Mouse (Mus musculus): ENCODE results near the gene Rab3gap1. TPM values are rescaled to one million over a fixed set of nuclear protein-coding genes. Genes with fewer than 3 reads are reported as not detected.
"Not testable (repeated sequence)": the region's sequence is repeated elsewhere in the genome, so short reads cannot be mapped to it uniquely, and the experiment has no call there.

Gene Rab3gap1
- polyA plus RNA-seq, 1 experiment from 2014 or later: 9.1 TPM

DNA sequence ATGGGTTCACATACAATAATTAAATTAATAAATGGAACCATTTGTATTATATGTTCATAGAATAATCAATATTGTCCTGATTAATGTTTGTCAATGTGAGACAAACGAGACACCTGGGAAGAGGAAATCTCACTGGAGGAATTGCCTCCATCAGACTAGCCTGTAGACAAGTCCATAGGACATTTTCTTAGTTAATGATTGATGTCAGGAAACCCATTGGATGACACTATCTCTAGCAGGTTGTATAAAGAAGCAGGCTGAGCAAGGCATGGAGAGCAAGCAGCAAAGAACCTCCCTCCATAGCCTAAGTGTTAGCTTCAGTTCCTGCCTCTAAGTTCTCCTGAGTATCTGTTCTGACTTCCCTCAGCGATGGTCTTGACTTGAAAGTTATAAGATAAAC is 64.8 kb downstream of the Rab3gap1 start:
- Histone ChIP-seq H3K9ac (no peak overlapping the region), H3K9me3 (replicated peaks) (no peaks in the 10 kb centered on the region), H3K4me1 (replicated peaks) (no peaks in the 10 kb centered on the region), H3K4me3 (replicated peaks) (no peak overlapping the region), H3K36me3 (peaks cover 62% of the 10 kb centered on the region), H3K27ac (no peak overlapping the region), H3K27me3 (no peaks in the 10 kb centered on the region), H3K4me2 (no peak overlapping the region)
- DNase-seq (no peak), ATAC-seq (ENCODE audit: low read depth) (peak; percentile 58; the same call in 1 of the 2 replicates)
- 80% methylated on average over 2 of the region's 2 CpGs for WGBS (ENCODE audit: insufficient replicate concordance)

DNA sequence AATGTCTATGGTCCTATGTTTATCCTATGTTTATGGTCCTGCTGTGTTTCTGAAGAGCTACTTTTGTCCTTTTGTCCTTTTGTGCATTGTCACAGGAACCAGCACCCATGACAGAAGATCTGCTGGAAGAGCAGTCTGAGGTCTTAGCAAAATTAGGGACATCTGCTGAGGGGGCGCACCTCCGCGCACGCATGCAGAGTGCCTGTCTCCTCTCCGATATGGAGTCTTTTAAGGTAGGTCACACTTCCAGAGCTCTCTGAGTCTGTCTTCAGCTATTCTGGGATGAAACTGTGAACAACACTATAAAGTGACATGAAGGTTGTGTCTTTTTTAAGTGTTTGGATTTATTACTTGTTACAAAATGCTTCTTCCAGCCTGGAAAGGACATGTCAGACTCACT is 65.7 kb downstream of the Rab3gap1 start:
- Histone ChIP-seq H3K4me2 (no peak overlapping the region), H3K27me3 (no peaks in the 10 kb centered on the region), H3K4me1 (replicated peaks) (no peaks in the 10 kb centered on the region), H3K27ac (no peak overlapping the region), H3K4me3 (replicated peaks) (no peak overlapping the region), H3K9ac (no peak overlapping the region), H3K36me3 (peaks cover 67% of the 10 kb centered on the region), H3K9me3 (replicated peaks) (no peaks in the 10 kb centered on the region)
- 88% methylated on average over 5 of the region's 5 CpGs for WGBS (ENCODE audit: insufficient replicate concordance)
- ATAC-seq (ENCODE audit: low read depth) (no peak), DNase-seq (no peak)

DNA sequence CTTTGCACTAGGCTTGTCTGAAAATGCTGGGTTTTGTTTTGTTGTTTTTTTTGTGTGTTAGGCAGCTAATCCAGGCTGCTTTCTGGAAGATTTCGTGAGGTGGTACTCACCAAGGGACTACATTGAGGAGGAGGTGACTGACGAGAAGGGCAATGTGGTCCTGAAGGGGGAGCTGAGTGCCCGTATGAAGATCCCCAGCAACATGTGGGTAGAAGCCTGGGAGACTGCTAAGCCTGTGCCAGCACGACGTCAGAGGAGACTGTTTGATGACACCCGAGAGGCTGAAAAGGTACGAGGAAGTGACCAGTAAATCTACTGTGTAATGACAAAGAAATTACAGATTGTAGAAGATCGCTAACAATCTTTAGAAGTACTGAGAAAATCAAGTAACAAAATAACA is 68.7 kb downstream of the Rab3gap1 start:
- WGBS (ENCODE audit: insufficient replicate concordance): 79% methylated on average over 8 of the region's 8 CpGs
- Histone ChIP-seq H3K4me2 (no peak overlapping the region), H3K9me3 (replicated peaks) (no peaks in the 10 kb centered on the region), H3K27ac (no peak overlapping the region), H3K27me3 (no peaks in the 10 kb centered on the region), H3K36me3 (peaks cover 77% of the 10 kb centered on the region), H3K9ac (no peak overlapping the region), H3K4me1 (replicated peaks) (no peaks in the 10 kb centered on the region), H3K4me3 (replicated peaks) (no peak overlapping the region)
- ATAC-seq (ENCODE audit: low read depth) (no peak), DNase-seq (no peak)

DNA sequence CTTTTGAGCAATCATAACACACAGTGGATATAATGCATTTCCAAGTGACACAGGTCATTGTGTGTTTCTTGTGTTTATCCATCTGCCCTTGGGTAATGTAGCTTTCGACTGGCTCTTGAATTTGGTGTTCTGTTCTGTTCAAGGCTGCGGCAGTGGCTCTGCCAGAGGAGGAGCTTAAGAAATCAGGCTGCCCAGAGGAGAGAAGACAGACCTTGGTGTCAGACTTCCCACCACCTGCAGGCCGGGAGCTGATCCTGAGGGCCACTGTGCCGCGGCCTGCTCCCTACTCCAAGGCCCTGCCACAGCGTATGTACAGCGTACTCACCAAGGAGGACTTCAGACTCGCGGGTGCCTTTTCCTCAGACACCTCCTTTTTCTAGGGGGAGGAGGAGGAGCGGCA is 73.7 kb downstream of the Rab3gap1 start:
- H3K36me3 ChIP-seq: peaks cover 69% of the 10 kb centered on the region

GRCm38 (mm10) chr1:127943516-127943915 is 74.9 kb downstream of the Rab3gap1 start:
- H3K27me3 ChIP-seq: no peaks in the 10 kb centered on the region
- ATAC-seq (ENCODE audit: low read depth) (peak; percentile 55), DNase-seq (no peak)
- H3K9ac ChIP-seq: no peak overlapping the region
- no peak overlapping the region for H3K4me3 ChIP-seq (replicated peaks)
- 0 out of 2 replicates have a peak, but pooled peaks cover 5% of the 10 kb centered on the region for H3K4me1 ChIP-seq (replicated peaks)
- H3K27ac ChIP-seq: no peak overlapping the region
- no peak overlapping the region for H3K4me2 ChIP-seq
- 63% methylated on average over 6 of the region's 6 CpGs for WGBS (ENCODE audit: insufficient replicate concordance)
- H3K9me3 ChIP-seq (replicated peaks): no peaks in the 10 kb centered on the region
- H3K36me3 ChIP-seq: peaks cover 64% of the 10 kb centered on the region

More for the DNA sequence above, 73.7 kb downstream of the Rab3gap1 start:
- 88% methylated on average over 10 of the region's 10 CpGs for WGBS (ENCODE audit: insufficient replicate concordance)
- no peak overlapping the region for H3K9ac ChIP-seq
- H3K4me1 ChIP-seq (replicated peaks): 0 out of 2 replicates have a peak, but pooled peaks cover 5% of the 10 kb centered on the region
- H3K4me2 ChIP-seq: no peak overlapping the region
- H3K27ac ChIP-seq: no peak overlapping the region
- H3K27me3 ChIP-seq: no peaks in the 10 kb centered on the region
- H3K9me3 ChIP-seq (replicated peaks): no peaks in the 10 kb centered on the region
- ATAC-seq (ENCODE audit: low read depth) (no peak), DNase-seq (no peak)
- no peak overlapping the region for H3K4me3 ChIP-seq (replicated peaks)

DNA sequence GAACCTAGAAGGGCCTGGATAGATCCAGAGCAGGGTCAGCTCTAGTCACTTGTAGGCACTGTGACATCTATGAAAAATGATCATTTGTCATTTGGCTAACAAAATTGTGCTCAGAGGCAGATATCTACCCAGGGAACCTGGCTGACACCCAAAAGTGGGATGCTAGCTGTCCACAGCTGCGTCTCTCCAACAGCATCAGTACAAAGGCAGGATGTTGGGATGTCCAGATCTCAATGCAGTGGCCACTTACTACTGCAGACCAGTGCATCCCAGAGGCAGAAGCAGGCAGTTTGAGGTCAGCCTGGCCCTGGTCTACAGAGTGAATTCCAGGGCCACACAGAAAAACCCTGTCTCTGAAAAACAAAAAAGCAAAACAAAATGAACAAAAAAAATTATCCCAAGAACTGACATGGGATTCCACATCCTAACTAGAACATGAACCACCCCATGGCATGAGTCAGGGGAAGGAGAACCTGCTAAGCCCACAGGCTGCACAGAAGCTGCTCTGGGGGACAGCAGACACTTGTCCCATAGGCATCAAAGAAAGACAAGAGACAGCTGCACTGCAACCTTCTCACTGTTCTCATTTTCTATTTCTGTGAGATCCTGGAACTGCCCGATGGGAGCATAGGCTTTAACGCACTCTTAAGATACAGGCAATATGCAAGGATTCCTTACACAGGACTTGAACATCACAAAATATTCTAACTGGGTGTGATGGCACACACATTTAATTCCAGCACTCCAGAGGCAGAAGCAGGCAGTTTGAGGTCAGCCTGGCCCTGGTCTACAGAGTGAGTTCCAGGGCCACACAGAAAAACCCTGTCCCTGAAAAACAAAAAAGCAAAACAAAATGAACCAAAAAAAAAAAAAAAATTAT is 77.4 kb downstream of the Rab3gap1 start:
- H3K27me3 ChIP-seq: no peaks in the 10 kb centered on the region
- ATAC-seq (ENCODE audit: low read depth): no peak
- H3K36me3 ChIP-seq: peaks cover 39% of the 10 kb centered on the region
- DNase-seq: no peak
- WGBS (ENCODE audit: insufficient replicate concordance): 82% methylated on average over 3 of the region's 3 CpGs
- H3K4me3 ChIP-seq (replicated peaks): no peak overlapping the region
- no peaks in the 10 kb centered on the region for H3K9me3 ChIP-seq (replicated peaks)
- H3K9ac ChIP-seq: no peak overlapping the region
- 0 out of 2 replicates have a peak, but pooled peaks cover 5% of the 10 kb centered on the region for H3K4me1 ChIP-seq (replicated peaks)
- no peak overlapping the region for H3K27ac ChIP-seq
- no peak overlapping the region for H3K4me2 ChIP-seq

- ATAC-seq (ENCODE audit: low read depth): no peak
- DNase-seq: no peak
- Histone ChIP-seq H3K27ac (no peak overlapping the region), H3K36me3 (peaks cover 32% of the 10 kb centered on the region), H3K9me3 (replicated peaks) (no peaks in the 10 kb centered on the region), H3K27me3 (no peaks in the 10 kb centered on the region), H3K9ac (no peak overlapping the region), H3K4me2 (no peak overlapping the region), H3K4me1 (replicated peaks) (0 out of 2 replicates have a peak, but pooled peaks cover 5% of the 10 kb centered on the region), H3K4me3 (replicated peaks) (no peak overlapping the region)
- 83% methylated on average over 5 of the region's 5 CpGs for WGBS (ENCODE audit: insufficient replicate concordance)
These were observed 78.2 kb downstream of the Rab3gap1 start for GRCm38 (mm10) chr1:127946615-127947249.

- no peak overlapping the region for H3K27ac ChIP-seq
- peaks cover 18% of the 10 kb centered on the region for H3K36me3 ChIP-seq
- no peaks in the 10 kb centered on the region for H3K27me3 ChIP-seq
- H3K9ac ChIP-seq: no peak overlapping the region
- 0 out of 2 replicates have a peak, but pooled peaks cover 5% of the 10 kb centered on the region for H3K4me1 ChIP-seq (replicated peaks)
- H3K4me3 ChIP-seq (replicated peaks): no peak overlapping the region
- no peak for ATAC-seq (ENCODE audit: low read depth)
- H3K9me3 ChIP-seq (replicated peaks): no peaks in the 10 kb centered on the region
- H3K4me2 ChIP-seq: no peak overlapping the region
- 78% methylated on average over 5 of the region's 5 CpGs for WGBS (ENCODE audit: insufficient replicate concordance)
- DNase-seq: no peak
These were observed 80.2 kb downstream of the Rab3gap1 start for GRCm38 (mm10) chr1:127948748-127949147.

DNA sequence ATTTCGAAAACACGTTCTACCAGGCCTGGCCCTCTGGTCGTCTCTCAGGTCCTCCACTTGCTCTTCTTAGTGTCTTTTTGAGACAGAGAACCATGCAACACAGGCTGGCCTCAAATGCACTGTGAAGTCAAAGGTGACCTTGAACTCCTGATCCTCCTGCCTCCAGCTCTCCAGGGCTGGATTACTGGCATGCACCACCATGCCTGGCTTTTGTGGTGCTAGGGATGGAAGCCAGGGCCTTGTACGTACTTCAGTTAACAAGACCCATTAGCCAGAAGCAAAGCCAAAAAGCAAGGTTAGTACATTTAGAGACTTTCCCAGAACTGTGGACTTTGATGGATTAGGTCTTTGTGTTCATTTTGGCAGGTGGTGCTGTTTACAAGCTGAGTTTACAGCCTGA is 83.7 kb downstream of the Rab3gap1 start:
- DNase-seq (no peak), ATAC-seq (ENCODE audit: low read depth) (no peak)
- Histone ChIP-seq H3K4me2 (no peak overlapping the region), H3K27ac (no peak overlapping the region), H3K9ac (no peak overlapping the region), H3K4me1 (replicated peaks) (no peaks in the 10 kb centered on the region), H3K36me3 (peaks cover 13% of the 10 kb centered on the region), H3K9me3 (replicated peaks) (no peaks in the 10 kb centered on the region), H3K27me3 (no peaks in the 10 kb centered on the region), H3K4me3 (replicated peaks) (no peak overlapping the region)
- WGBS (ENCODE audit: insufficient replicate concordance): 72% methylated on average over 4 of the region's 4 CpGs

GRCm38 (mm10) chr1:127954198-127954597 is 85.6 kb downstream of the Rab3gap1 start:
- not testable (repeated sequence) for H3K4me1 ChIP-seq (replicated peaks); H3K4me3 ChIP-seq (replicated peaks); ATAC-seq (ENCODE audit: low read depth); H3K27me3 ChIP-seq; H3K27ac ChIP-seq; H3K9ac ChIP-seq; H3K9me3 ChIP-seq (replicated peaks); DNase-seq; H3K36me3 ChIP-seq; H3K4me2 ChIP-seq
- 73% methylated on average over 4 of the region's 4 CpGs for WGBS (ENCODE audit: insufficient replicate concordance)

DNA sequence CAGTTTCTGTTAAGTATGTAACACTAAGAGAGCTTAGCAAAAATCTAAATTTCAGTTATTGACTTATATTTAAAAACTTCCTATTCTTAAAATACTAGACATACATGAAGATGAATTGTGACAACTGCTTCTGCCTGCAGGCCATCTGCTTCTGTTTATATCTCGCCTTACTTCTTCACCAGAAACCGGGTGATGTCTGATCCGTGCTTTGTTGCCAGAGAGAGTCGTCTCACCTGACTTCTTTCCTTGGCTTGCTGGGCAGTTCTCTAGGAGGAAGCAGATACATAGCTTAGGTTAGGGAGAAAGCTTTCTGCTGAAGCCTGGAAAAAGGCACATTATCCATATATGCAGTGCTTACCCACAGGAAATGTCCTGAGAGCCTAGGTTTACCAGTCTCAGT is 86.2 kb downstream of the Rab3gap1 start:
- Histone ChIP-seq H3K27ac (no peak overlapping the region), H3K4me2 (no peak overlapping the region), H3K4me1 (replicated peaks) (no peaks in the 10 kb centered on the region), H3K36me3 (peaks cover 6% of the 10 kb centered on the region), H3K9ac (no peak overlapping the region), H3K9me3 (replicated peaks) (no peaks in the 10 kb centered on the region), H3K4me3 (replicated peaks) (no peak overlapping the region), H3K27me3 (no peaks in the 10 kb centered on the region)
- 79% methylated on average over 4 of the region's 4 CpGs for WGBS (ENCODE audit: insufficient replicate concordance)
- no peak for DNase-seq
- no peak for ATAC-seq (ENCODE audit: low read depth)
